Mouse (Mus musculus): ENCODE results near the gene Khnyn.

The Khnyn gene

GRCm38 (mm10) chr14:55922475-55923232 is 37.9 kb downstream of the Khnyn start:
- DNase-seq: no peak

- DNase-seq: no peak
Measured at GRCm38 (mm10) chr14:55926847-55927246, 42.1 kb downstream of the Khnyn start.

DNA sequence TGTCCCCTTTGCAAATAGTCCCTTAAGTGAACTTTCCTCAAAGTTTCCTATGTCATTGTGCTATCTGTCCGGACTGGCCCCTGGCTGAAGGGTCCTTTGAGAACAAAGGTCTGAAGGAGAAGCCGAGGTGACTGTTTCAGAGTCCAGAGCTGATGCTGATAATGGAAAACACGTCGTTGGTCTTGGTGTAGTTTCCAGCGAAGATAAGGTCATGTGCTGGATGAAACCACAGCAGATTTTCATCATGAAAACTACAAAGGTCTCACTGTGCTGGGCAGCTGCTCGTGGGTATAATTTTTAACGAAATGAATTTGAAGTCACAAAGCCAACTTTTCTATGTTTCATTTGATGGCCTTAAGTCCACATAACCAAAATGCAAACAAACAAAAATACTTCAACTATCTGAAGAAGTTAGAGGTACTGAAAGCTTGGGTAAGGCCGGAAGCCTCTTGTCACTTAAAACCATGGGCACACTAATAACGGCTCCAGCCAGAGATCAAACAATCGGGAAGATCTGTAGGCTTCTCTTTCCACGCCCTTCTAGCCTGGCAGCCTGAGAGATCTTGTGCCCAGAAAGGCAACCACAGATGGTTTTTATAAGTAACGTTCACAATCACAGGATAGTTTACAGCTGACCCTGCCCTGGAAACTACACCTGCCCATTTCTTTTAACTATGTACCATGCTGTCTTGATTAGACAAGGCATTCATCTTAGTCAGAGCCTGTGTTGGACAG is 44.7 kb downstream of the Khnyn start:
- DNase-seq: no peak

DNA sequence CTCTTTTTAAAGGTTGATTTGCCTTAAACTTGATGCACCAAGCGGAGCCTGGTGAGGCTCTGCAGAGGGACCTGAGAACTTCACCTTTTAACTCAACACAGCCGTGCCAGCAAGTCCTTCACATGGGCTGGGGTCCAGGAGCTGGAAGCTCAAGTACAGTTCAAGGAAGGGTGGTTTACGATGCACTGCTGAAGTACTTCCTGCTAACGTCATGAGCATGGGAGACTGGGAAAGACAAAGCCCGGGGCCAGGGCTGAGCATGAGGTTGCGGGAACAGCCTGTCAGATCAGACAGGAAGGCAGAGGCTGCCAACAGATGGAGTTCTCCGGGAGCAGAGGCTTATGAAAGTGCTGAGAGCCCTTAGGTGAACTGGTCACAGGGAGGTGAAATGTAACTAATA is 48.8 kb downstream of the Khnyn start:
- peak; percentile 6 for DNase-seq

- DNase-seq: no peak
Measured at GRCm38 (mm10) chr14:55940070-55940800, 55.5 kb downstream of the Khnyn start.

- no peak for DNase-seq
Measured at GRCm38 (mm10) chr14:55943601-55944000, 58.9 kb downstream of the Khnyn start.

GRCm38 (mm10) chr14:55944575-55944974 is 59.8 kb downstream of the Khnyn start, which contains the start of gene Cma1:
Cma1 (minus strand) TSS chr14:55944675.
- DNase-seq: no peak

DNA sequence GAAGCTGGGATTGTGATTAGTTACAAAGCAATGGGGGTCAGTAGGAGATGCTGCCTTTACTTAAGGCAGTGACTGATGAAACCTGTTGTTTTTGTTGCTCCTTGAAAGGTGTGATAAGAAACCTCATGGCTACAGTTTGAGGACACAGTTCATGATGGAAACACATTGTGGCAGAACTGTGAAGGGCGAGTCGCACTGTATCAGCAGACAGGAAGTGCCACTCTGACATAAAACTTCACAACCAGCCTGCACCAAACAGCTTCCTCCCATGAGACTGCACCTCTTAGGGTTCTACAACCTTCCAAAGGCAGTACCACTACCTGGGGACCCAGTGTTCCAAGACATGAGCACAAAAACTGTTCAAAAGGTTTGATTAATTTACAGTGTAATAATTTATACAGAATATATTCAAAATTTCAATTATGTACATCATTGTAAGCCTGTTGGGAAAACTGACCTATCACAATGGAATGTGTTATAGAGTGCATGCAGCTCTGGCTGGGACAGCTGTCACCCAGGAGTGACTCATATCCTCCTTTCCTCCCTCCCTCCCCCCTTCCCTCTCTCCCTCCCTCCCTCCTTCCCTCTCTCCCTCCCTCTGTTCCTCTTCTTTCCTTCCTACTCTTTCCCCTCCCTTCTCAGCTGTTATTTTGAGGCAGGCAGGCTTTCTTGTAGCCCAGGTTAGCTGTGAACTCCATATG is 61.7 kb downstream of the Khnyn start:
- no peak for DNase-seq

All from kidney, adult 18-20 months (tissue).